Mouse (Mus musculus) liver, embryonic 14.5 days (tissue): ENCODE measurements around the gene Cs.

Experiments
- CTCF ChIP-seq: IDR thresholded peaks from 2 replicates; pipeline ENCODE4 v1.5.1; 2016; ENCODE audit warnings: antibody characterized with exemption, low read depth, control low read depth
- EP300 ChIP-seq: IDR thresholded peaks from 2 replicates; pipeline ENCODE4 v1.6.1; 2016; ENCODE audit warnings: antibody characterized with exemption, low read depth

GRCm38 (mm10) chr10:128323516-128323915 lies 14.0 kb upstream of the Cs start:
- no peak for TF ChIP-seq CTCF
- no peak for TF ChIP-seq EP300
